In genomic region chr2:162931123-162931673, GRCm38 (mm10) we compare ENCODE assay signal across 8 mouse cellular contexts. TPM values are rescaled to one million over a fixed set of nuclear protein-coding genes. Genes with fewer than 3 reads are reported as not detected.
DNase-seq lines count a peak whose midpoint lies in the region; ATAC-seq lines count a peak whose summit lies in the region.

Gene Srsf6, plus strand, starts transcription at chr2:162931528.

- ATAC-seq in erythroblast, adult 5-6 weeks (replicated peaks; ENCODE audit: low FRiP score, poor library complexity, severe bottlenecking) = peak; percentile 91
- ATAC-seq in kidney, embryonic 15.5 days (replicated peaks; ENCODE audit: low FRiP score) = peak; percentile 95
- ATAC-seq in monocyte, adult 5-6 weeks (replicated peaks; ENCODE audit: insufficient number of reproducible peaks, low FRiP score, low TSS enrichment, poor library complexity, severe bottlenecking) = peak; percentile 72

- WGBS in heart, embryonic 10.5 days = under 1% methylated on average over 65 of the region's 68 CpGs
- under 1% methylated on average over 68 of the region's 68 CpGs for WGBS in kidney, embryonic 15.5 days

- H3K27me3 ChIP-seq in heart, embryonic 10.5 days (ENCODE audit: insufficient read depth, poor library complexity, severe bottlenecking) = no peaks in the 10 kb centered on the region
- H3K27me3 ChIP-seq in kidney, embryonic 15.5 days = peaks cover 19% of the 10 kb centered on the region

- H3K9ac ChIP-seq in kidney, embryonic 15.5 days = peak within 1 kb of the TSS; percentile 97

- DNase-seq in A20 (ENCODE audit: low read depth, low spot score) (peak; percentile 96), liver (peak; percentile 92)
- peak; percentile 95 for DNase-seq in brain, adult 2 months (ENCODE audit: low read depth, low spot score)
- peak; percentile 93 for DNase-seq in heart, embryonic 10.5 days (ENCODE audit: low spot score)
- DNase-seq in spleen, postnatal 4 days (ENCODE audit: low spot score in 2 of 2) = peak; percentile 87 to 97

- no peaks in the 10 kb centered on the region for H3K9me3 ChIP-seq in heart, embryonic 10.5 days
- H3K9me3 ChIP-seq in kidney, embryonic 15.5 days (replicated peaks) = no peaks in the 10 kb centered on the region

- H3K4me3 ChIP-seq in heart, embryonic 10.5 days = peak within 1 kb of the TSS; percentile 99
- H3K4me3 ChIP-seq in kidney, embryonic 15.5 days (replicated peaks) = peak within 1 kb of the TSS; percentile 65

- H3K36me3 ChIP-seq in heart, embryonic 10.5 days = peaks cover 37% of the 10 kb centered on the region
- peaks cover 36% of the 10 kb centered on the region for H3K36me3 ChIP-seq in kidney, embryonic 15.5 days

- peak within 1 kb of the TSS; percentile 100 for H3K27ac ChIP-seq in heart, embryonic 10.5 days
- peak within 1 kb of the TSS; percentile 94 for H3K27ac ChIP-seq in kidney, embryonic 15.5 days

- H3K4me1 ChIP-seq in heart, embryonic 10.5 days = peaks cover 3% of the 10 kb centered on the region; the same call in 1 of the 2 replicates
- H3K4me1 ChIP-seq in kidney, embryonic 15.5 days = peaks cover 28% of the 10 kb centered on the region

- H3K4me2 ChIP-seq in kidney, embryonic 15.5 days = peak within 1 kb of the TSS; percentile 82

RNA-seq across cellular contexts. Expression of gene Srsf6, which starts in this region (rescaled TPM):
- total RNA-seq in erythroblast, adult 5-6 weeks (2015; ENCODE audit: low replicate concordance) = 59.0 and 69.2 TPM in 2 replicates
- total RNA-seq in erythroblast, adult 5-6 weeks (2017; ENCODE audit: low replicate concordance) = 53.0 and 57.5 TPM in 2 replicates
- 179 and 208 TPM in 2 replicates for polyA plus RNA-seq in heart, embryonic 10.5 days (2016; fragmentation: Nextera tagmentation; extraction: Ambion mirVana)
- polyA plus RNA-seq in kidney, embryonic 15.5 days (2015; fragmentation: Nextera tagmentation; extraction: Ambion mirVana) = 218 and 221 TPM in 2 replicates
- 153 to 219 TPM (median 160 TPM) in 3 replicates for total RNA-seq in monocyte, adult 5-6 weeks (2017)

Comparison
In these comparisons a context has a peak if more than half of its experiments do, and no peak if none do; other contexts are left out.
1. Peak in every context shown above with its lines: DNase-seq, ATAC-seq, H3K4me3 ChIP-seq and H3K27ac ChIP-seq.